Mouse (Mus musculus) liver, embryonic 14.5 days (tissue): ENCODE measurements at regions not wholly inside any gene's neighbourhood (a gene's known extent, or its start where the extent isn't known, plus 50 kb on each side); places are given as distances from the start of the nearest gene placed in this dataset.

ENCODE experiments used
- CTCF ChIP-seq: IDR thresholded peaks from 2 replicates; pipeline ENCODE4 v1.5.1; 2016; ENCODE audit warnings: antibody characterized with exemption, low read depth, control low read depth
- EP300 ChIP-seq: IDR thresholded peaks from 2 replicates; pipeline ENCODE4 v1.6.1; 2016; ENCODE audit warnings: antibody characterized with exemption, low read depth

- TF ChIP-seq CTCF = no peak
- TF ChIP-seq EP300 = no peak
Observed at GRCm38 (mm10) chr13:71084301-71084700, 242.7 kb upstream of the Adamts16 start.
